Mouse (Mus musculus): ENCODE data around the gene Cox7a2l.

Cox7a2l gene

DNA sequence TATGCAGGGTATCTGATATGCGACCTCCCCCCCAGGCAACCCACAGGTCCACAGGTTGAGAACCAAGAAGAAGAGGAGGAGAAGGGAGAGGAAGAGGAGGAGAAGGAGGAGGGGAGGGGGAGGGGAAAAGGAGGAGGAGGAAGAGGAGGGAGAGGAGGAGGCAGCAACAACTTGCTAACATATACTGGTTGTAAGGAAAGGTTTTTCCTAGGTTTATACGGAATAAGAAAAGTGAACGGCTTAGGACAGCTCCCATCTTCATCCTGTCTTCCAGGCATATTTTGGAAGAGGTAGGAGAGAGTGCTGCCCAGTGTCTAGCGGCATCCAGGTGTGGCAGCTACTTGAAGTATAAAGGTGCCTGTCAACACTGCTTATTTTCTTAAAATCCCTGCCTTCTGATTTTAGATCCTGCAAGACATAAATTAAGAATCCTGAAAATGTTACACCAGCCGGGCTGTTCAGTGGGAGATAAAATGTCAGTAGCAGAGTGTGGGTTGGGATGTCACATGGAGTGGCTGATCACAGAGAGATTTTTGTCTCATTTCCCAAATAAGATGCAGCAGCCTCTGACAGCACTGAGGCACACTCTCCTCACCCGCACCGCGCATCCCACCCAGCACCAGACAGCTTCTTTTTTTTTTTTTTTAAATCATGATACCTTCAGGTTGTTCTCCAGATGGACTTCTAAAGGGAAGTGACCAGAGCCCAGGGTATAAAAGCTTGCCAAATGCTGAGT is at the start of gene Cox7a2l:
TSS of gene Cox7a2l (minus strand) at position 51 of the 736 bp plus-strand sequence.
- no peak for DNase-seq (ENCODE audit: low read depth, low spot score)

DNA sequence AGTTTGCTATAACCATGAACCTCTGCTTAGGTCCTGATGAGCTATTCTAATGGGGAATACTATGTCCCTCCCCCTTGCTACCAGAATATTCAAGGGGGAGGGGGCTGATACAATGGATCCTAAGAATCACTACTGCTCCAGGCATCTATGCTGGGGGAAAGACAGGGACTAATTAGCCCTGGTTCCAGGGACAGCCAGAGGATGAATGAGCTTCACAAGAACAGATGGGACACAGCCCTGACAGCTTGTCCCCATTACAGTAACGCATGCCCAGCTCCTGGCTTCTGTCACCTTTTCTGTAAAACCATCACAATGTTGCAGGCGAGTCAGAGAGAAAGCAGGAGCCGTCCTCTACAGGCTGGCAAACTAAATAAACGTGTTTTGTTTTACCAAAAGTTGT is 48.4 kb upstream of the Cox7a2l start:
- no peak for DNase-seq (ENCODE audit: low read depth, low spot score)

DNA sequence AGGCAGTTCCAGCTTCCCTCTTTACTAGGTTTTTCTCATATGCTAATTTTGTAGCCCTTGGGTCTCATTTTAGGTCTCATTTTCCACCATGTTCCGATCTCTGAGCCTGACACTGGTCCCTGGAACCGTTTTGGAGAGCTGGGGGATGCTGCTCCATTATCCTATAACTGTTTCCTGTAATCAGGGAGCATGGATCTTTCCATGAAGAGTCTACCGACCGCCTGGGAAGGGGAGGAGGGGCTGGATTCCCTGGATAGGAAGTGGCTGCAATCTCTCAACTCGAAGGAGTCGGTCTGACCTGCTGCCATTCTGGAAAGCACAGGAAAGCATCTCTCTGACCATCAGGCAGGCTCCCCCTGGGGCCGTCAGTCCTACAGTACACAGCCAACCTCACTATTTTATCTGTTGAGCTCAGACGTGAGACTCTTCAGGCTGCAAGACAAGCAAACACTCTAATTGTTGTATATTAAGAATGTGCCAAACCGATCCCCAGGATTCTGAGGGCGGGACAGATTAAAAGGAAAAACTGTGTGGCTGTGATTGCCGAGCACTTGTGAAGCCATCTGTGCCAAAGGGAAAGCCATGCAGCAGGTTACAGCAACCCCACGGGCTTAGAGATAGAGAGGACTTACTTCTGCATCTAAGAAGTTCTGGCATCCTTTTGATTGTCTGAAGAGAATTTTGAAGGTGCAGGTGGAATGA is 47.1 kb upstream of the Cox7a2l start:
- DNase-seq (ENCODE audit: low read depth, low spot score) = no peak

DNA sequence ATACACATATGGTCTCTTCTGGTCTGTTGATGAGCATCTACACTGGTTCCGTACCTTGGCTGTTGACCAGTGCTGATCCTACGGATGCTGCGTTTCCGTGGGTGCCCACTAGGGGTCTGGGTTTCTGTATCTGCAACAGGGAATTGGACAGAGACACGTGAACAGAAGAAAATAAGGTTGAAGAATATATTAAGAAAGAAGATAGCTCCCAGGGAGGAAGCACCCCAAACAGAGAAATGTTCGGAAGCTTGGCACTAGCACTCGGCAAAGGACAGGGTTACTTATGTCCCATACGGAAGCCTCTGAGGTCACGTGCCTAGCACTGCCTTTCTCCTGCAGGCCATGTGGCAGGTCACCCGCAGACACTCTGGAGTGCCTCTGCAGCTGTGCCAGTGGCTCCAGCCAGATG is 46.6 kb upstream of the Cox7a2l start:
- DNase-seq (ENCODE audit: low read depth, low spot score) = no peak

DNA sequence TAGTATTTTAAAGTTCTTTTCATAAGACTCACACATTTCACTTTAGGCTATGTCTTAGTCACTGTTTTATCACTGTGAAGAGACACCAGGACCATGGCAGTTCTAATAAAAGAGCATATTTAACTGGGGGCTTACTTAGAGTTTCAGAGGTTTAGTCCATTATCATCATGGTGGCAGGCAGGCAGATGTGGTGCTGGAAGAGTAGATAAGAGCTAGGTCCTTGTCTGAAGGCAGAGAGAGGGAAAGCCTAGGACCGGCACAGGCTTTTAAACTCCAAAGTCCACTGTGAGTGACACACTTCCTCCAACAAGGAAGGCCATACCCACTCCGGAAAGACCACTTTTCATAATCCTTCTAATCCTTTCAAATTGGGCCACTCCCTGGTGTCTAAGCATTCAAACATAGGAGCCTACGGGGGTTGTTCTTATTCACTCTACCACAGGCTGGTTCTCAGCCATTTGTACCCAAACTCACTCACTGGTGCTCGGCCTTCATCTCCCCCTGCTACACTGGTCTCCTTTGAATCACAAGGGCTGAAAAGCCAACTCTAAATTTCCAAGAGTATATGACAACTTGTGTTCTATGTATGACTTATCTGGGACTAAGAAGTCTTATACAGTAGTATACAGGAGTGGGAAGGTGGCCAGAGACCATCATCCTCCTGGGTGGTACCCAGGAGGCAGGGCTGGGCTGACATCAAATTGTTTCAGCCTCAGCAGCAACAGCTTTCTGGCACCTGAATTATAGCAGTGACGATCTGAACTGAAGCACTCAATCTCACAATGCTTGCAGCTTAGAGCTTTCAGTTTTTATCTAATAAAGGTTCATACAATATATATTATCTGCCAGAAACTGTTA is 45.3 kb upstream of the Cox7a2l start:
- DNase-seq (ENCODE audit: low read depth, low spot score) = no peak

DNA sequence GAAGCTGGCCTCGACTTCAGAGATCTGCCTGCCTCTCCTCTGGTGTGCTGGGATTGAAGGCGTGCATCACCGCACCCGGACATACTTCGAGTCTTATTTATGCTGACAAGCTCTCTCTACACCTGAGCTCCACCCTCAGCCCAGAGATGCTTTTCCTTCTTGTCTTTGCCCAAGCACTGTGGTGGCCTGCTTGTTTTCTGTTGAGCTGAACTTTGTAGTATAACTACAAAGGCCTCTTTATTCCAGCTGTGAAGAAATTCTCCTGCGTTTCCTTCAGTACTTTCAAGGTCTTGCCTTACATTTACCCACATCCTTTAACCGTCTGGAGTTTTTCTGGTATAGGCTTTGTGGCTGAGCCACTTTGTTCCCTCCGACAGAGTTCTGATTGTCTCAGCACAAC is 42.0 kb upstream of the Cox7a2l start:
- DNase-seq (ENCODE audit: low read depth, low spot score) = no peak

DNA sequence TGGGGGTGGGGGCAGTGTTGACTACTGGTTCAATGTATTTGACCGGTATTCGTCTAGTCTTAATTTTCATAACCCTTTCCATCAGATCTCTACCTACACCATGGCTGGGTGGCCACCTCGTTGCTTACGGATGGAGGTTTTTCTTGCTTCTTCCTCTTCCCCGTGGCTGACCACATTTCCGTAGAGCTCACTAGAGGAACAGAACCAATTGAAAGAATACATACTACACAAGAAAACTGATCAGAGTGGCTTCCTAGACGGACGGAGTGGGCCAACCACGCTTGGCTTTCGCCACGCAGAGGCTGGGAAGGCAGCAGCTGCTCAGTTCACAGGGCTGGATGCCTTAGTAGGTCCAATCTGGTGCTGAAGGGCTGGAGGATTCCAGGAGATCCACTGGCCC is 38.7 kb upstream of the Cox7a2l start:
- no peak for DNase-seq (ENCODE audit: low read depth, low spot score)

DNA sequence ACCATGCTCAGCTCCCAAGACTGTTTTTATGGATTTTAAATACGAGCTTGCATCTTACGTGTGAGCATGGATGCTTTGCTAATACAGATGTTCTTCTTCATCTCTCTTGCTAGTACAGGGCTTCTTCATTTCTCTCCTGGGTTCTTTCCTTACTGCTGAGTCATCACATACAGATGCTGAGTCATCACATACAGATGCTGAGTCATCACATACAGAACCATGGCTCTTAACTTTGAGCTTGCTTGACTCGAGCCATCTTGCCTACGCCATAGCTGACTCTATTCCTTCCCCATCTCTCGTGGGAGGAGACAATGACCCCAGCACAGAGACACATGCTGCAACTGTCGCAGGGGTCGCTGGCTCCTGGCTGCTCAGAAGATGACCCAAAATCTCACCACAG is 37.9 kb upstream of the Cox7a2l start:
- no peak for DNase-seq (ENCODE audit: low read depth, low spot score)

DNA sequence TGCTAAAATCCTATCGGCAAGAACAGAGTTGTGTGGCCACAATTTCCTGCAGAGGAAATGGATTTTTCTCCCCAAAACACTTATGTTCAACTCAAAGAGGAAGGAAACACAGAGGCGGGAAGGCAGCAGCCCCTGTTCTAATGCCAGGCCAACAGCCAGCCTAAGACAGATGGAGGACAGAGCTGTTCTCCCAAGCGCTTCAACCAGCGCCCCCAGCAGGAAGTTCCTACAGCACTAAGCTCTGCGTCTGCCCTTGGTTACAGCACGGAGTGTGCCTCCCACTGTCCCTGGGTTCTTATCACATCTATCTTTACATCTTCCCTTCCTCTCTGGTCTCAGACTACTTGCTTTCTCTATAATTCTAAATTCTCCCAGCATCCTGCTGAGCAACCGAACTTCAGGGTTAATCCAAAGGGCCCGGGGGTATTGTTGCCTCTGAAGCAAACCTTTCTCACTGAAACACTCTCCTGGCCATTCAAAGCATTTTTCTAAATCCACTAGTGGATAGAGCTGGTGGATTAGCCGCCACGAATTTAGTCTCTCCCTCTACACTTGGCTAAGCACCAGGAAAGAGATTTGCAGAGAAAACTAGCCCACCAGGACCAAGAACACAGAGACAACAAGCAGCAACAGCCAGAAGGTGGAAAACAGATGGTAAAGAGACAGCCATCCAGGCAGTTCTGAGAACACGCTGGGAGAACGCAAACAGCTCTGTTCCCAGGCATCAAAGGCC is 31.5 kb upstream of the Cox7a2l start:
- DNase-seq (ENCODE audit: low read depth, low spot score) = no peak

DNA sequence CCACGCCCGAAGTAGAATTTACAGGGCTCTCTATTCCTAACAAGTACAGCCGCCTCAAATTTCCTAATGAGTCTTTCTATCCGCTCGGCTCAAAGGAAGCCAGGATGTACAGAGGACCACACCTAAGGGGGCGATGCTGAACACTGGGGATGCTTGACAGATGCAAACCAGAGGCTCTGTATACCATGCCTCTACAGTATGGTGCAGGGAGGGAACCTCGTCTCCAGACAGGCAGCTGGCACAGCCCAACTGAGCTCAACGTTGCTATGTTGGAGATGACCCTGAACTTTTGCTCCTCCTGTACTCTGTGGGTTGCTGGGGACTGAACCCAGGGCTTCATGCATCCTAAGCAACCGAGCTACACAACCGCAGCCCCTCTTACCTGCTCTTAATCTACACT is 30.0 kb upstream of the Cox7a2l start:
- no peak for DNase-seq (ENCODE audit: low read depth, low spot score)

DNA sequence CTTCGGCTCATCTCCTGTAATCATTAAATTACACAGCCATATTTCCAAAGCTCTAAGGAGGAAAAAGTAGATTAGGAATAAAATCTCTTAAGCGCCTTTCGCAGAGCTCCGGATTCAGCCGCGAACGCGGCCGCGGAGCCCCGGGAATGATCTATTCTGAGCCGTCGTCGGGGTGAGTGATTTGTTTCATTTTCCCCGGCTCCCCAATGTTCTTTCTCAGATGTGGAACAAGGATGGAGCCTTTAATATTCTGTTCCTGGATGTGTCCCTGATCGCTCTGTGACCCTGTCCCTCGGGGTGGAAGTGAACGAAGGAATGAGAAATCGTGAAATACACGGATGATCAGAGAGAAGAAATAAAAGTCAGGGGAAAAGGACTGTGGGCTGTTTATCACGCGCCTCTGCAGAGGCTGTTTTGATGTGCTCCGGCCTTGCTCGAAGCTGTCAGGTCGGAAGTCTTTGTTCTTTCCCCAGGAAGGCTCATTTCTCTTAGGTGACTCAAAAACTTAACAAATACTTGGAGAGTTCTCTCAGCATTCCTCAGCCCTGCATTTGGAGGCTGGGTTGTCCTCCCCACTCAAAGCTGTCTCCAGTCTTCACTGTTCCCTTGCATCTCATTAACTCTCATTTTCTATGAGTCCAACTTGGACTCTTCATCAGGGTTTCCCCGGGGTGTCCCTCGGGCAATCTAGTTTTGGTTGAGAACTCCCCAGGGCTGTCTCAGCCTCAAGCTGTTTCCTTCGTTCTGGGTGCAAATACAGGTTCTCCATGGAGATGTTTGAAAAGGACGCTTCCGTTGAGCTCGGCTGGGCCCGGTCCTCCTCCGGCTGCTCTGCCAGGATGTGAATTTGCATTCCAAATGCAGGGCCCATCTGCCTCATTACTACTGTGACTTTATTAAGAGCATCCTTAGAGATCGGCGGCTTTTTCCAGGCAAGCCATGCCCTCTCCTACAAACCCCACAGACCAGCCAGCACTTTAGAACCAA is 28.9 kb upstream of the Cox7a2l start:
- no peak for DNase-seq (ENCODE audit: low read depth, low spot score)

DNA sequence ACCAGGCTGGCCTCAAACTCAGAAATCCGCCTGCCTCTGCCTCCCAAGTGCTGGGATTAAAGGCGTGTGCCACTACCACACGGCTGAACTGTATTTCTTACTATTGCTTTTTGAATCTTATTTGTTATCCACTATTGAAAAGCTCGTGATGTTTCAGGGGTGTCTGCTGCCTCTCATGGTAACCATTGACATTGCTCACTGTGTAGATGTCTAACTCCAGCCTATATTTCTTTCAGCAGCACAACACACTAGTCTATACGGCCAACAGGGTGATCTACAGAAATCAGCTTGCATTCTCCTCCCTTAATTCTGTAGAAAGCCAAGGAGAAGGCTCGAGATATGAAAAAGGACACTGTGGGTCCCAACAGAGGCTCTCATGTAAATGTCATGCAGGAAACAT is 28.1 kb upstream of the Cox7a2l start:
- no peak for DNase-seq (ENCODE audit: low read depth, low spot score)

DNA sequence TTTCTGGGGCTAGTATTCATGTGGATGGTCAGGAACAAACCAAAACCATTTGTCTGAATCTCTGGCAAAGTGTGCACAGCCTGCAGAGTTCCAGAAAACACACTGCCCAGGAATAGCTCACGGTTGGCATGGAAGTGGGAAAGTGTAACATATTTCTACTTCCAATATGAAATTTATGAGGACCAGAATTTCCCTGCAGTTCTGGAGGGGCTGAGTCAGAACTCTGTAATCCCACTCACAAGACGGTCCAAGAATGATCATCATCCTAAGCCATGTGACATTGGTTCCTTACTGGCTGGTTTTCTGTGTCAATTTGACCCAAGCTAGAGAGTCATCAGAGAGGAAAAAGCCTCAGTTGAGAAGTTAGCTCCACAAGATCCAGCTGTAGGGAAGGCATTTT is 25.3 kb upstream of the Cox7a2l start:
- DNase-seq (ENCODE audit: low read depth, low spot score) = no peak

DNA sequence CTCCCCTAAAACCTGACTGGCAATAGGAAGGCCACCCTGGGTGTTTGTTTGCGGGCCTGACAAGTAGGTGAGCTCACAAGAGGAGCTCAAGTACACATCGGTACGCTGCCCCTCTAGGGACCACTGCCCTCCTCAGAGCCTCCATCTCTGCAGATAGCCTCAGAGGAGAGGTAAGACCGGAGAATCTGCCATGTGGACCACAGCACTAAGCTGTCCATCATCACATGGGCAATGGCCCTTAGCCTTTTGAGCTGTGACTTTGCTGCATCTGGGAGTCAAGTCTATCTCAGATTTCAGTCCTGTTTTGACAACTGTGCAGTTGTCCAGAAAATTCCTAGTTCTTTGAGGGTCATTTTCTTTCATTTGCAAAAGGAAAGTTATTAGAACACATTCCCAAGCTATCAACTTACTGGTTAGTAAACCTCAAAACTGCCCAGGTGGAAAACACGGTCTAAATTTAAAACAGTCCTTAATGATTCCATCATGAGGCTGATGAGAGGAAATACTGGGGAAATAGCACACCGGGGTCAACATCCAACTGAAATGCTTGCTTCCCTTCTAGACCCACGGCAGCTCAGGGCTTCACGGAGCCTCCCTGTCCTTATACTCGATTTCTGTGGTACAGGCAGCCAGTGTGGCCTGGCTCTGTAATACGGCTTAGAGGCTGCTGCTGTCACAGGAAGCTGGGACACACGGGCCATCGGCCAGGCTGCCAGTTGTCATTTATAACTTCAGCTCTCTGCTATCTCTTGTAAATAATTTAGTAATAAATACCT is 22.3 kb upstream of the Cox7a2l start:
- DNase-seq (ENCODE audit: low read depth, low spot score) = no peak

DNA sequence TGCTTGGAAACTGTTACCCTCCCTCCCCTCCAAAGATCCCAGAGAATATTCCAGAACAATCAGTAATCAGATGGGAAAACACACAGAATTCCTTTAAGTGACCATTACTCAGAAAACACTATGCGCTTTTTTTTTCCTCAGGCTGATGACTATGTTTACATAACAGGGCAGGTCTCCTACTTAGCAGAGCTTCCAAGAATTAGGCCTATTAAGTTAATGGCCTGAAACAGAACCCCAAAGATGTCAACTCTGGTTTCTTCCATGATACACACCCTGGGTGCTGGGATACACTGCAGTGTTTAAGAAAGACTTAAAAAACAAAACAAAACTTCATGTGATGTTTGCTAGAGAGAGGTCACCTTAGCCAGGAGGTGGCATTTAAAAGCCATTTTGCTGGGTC is 21.6 kb upstream of the Cox7a2l start:
- DNase-seq (ENCODE audit: low read depth, low spot score) = no peak

DNA sequence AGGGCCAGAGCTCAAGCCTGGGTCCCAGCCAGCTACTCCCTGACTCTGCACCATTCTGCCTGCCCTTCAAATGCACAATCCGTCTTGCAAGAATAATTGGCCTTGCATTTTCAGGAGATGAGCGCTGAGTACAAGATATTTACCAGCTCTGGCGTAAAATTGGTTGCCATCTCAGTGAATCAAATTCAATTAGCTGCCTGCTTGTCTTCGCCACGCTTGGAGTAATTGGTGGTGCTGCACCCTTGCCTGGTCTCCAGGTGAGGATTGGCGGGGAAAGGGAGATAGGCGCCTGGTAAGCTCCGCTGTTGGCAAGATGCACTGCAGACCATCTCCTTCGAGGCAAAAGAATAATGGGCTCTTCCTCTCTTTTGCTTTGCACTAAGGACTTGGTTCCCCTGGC is 21.0 kb upstream of the Cox7a2l start:
- no peak for DNase-seq (ENCODE audit: low read depth, low spot score)

DNA sequence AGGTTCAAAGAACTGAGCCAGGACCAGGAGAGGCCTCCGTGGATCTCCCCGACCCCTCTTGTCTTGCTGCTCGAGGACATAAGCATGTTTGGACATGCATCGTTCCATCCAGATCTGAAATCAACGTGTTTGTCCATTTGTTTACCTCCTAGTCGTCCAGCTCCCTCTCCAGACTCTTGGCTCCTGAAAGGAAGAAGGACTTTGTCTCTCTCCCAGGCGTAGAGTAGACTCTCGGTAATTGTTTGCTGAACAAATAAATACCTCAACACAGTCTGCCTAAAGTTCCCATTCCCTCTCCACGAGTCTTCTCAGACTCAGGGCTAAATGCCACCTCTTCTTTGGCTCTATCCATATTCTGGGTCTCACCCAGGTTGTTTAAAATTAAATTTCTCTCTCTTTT is 16.0 kb upstream of the Cox7a2l start:
- DNase-seq (ENCODE audit: low read depth, low spot score) = no peak

DNA sequence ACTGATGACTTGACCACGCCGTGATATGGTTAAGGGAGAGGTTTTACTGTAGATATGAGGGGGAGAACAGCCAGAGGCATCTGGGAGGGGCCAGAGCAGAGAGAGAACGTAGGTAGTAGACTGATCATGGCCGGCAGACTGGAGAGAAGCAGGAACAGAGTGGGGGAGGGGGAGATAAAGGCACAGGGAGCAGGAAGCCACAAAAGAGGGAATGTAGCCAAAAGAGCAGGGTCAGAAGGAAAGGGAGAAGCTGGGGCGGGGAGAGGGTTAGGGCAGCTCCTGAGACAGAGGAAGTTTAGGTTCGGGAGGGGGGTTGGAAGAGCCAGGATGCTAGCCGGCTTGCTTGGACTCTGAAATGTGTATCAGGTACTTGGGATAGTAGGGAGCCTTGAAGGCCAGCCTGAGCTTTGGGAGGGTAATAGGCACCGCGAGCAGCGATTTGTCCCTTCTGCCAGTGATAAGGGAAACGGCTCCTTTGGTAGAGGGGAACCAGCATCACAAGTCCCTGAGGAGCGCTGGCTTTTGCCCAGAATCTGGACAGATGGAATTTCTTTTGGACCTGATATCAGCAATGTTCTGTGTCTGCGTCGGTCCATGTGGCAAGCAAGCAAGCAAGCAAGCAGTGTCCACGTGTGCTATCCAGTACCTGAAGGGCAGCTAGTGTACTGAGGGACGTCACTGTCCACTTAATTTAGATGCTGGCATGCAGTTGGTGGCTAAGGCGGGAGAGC is 10.7 kb upstream of the Cox7a2l start:
- DNase-seq (ENCODE audit: low read depth, low spot score) = no peak

Measured in brain, embryonic 18.5 days (tissue).